Mouse (Mus musculus) CH12F3 (cell line): ENCODE measurements around the gene Cracr2b.

Source experiments
- in situ Hi-C: fragments of 300-500 bp; cut with MboI; formaldehyde crosslinking; loops from 2 replicates; pipeline ENCODE4 v1.14.3; 2020; ENCODE audit warnings: low sequenced_read_pairs

Gene Cracr2b

DNA sequence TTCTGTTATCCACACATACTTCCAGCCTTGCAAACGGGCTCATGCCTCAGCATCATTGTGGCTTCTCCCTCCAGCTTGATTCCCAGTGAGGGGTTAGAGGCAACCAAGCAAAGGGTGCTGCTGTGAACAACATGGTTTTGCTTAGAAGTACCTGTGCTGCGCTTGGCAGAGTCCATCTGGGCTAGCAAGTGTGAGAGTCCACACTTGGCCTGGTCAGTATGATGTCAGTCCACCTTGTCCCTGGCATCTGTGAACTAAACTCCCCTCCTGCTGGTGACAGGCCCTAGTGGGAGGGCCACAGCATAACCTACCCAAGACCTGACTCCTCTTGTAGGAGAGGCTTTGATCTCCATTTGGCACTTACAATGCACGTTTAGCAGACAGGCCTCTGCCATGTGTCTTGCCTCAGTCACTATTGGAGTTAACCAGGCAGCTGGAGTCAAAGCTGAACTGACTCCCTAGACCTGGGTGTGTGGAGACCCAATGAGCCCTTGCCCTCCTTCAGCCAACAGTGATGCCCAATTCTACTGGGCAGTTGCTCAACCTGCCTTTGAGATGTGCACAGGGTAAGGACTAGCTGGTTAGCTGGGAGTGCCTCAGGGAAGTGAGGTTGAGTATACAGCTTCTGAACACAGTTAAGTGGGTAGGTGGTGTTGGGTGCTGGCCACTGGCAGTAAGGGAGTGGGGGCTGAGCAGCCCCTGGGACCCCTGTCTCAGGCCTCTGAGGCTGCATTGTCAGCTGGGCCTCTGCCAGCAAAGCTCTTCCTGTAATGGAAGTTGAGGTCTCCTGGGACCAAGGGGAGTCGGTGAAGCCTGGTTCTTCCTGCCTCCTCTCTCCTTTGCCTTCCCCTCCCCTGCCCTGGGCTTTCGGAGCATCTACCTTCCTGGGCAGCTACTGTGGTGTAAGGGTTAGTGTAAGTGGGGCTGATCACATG, 23.6 kb downstream of the Cracr2b start:
- in situ Hi-C loops: loop anchor here (5.0 kb wide), 1 partner anchor 38 kb away; no protein-coding TSS in a partner anchor

DNA sequence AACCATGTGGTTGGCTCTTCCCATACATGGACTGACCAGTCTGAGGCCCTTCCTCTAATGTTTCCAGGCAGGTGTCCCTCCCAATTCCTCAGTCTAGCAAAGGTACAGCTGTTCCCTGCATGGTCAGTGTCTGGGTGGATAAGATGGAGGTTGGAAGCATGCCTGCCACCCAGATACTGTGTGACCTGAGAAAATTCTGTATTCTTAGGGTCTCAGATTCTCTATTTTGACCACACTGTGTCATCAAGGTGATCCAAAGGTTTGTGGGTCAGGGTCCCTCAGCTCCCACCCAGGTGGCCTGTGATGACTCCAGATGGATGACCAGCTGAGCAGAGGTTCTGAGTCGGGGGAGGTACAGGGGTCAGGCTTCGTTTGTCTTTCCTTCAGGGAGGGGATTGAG, 24.3 kb downstream of the Cracr2b start:
- in situ Hi-C loops: loop anchor here (5.0 kb wide), 1 partner anchor 37 kb away; no protein-coding TSS in a partner anchor

DNA sequence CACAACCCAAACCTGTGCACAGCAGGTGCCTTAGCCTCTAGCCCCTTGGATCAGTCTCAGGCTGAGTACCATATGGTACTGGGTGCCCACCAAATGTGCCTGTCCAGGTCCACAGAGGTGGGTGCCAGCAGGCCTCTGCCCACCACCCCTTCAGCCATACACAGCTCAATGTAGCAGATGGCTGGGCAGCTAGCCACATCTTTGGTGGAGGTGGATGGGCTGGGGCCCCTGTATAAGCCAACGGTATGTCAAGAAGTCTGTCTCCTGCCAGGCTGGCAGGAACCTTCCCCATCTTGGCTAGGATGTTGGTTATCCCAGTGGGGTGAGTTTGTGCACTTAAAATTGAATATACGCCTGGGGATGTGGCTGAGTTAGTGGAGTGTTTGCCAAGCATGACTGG, 24.7 kb downstream of the Cracr2b start:
- in situ Hi-C loops: loop anchor here (5.0 kb wide), 1 partner anchor 37 kb away; no protein-coding TSS in a partner anchor

DNA sequence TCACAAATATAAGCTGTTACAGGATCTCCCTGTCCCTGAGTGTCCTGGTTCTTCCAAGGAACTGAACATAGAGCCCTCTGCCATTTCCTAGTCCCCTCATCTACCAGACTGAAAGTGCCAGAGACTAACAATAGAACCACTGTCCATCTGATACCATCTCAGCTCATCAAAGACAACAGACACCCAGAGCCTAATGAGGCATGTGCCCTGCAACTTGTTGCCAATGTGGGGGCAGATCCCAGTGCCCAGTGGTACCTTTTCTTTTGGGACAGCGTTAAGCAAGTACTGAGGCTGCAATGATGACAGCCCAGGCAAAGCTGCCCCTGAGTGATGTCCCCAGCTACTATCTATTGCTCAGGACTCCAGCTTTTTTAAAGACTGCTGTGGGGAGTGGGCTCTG, 25.3 kb downstream of the Cracr2b start:
- in situ Hi-C loops: loop anchor here (5.0 kb wide), 1 partner anchor 36 kb away; no protein-coding TSS in a partner anchor

DNA sequence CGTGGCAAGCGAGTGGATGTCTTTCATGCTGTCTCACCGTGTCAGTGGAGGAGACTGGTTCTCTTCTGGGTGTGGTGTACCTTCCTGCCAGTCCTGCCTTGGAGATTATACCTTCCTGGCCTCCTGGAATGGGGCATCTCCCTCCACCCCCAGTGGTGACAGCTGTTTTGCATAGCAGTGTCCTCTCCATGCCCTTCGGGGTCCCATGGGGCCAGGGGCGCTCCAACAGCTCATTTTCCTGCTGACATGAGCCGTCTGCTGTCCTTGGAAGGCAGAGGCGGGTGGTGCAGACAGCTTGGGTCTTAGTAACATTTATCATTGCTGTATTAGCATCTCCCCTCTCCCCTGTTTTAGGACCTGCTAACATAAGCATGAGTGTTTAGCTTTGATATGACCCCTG, 26.2 kb downstream of the Cracr2b start:
- in situ Hi-C loops: loop anchor here (5.0 kb wide), 1 partner anchor 35 kb away; no protein-coding TSS in a partner anchor

DNA sequence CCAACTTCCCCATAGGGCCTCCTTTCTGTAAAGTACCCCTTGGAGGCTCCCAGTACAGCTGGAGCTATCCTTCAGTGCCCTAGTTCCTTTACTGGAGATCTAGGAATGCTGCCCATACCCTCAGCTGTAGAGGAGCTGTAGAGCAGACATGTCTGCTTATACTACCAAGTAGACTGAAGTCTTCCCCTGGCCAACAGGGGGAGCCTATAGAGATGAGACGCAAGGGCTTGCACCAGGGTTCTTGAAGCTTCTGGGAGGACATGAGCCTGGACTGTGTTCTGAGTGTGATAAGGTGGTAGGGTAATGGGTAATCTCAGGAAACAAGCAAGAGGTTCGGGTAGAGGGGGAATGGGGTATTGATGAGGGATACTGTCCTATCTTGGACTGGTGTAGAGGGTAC, 30.3 kb downstream of the Cracr2b start:
- in situ Hi-C loops: no loop called here

DNA sequence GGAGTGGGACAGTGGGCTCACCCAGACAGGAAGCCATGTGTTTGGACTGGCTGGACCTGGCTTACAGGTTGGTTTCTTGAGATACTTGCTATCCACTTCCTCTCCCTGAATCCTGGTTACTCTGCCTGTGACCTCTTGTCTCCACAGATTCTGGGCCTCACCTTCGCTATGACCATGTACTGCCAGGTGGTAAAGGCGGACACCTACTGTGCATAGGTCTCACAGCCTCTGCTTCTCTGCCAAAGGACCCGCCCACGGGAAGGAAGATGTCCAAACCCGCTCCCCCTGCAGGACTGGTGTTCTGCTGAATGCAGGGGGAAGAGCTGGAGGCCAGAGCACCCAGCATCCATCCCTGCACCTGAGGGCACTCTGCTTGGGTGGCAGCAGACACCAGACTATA, 31.8 kb downstream of the Cracr2b start:
- in situ Hi-C loops: no loop called here

DNA sequence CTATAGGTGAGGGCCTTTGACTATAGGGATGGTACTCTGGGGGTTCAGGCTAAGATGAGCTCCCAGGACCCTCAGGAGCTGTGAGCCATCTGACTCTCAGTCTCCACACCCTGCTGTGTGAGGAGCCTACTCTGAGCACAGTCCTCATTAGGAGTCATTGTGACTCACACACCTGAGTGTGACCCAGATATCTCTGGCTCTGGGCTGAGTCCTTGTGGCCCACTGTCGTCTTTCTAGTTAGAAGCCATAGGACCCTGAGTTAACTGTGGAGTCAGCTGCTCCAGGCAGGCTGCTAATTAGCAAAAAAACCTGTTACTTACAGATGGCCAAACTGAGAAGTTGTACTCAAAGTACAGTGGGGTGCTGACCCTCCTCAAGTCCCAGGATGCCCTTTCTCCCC, 32.8 kb downstream of the Cracr2b start:
- in situ Hi-C loops: no loop called here

DNA sequence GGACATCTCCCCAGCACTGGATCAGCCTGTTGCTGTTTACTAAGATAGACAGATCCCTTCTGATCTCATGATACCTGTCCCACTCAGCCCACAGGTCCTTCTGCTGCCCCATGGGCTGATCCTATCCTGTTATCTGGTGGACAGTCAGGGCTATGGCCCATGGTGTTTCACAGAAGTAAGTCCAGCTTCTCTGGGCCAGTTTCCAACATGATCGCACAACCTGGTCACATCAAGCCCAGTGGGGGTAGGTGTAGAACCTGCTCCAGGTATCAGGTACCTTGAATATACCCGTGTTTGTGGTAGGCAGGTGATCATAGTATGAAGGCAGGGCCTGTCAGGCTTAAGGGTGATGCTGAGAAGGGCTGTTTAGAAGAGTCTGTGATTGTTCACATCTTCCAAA, 34.5 kb downstream of the Cracr2b start:
- in situ Hi-C loops: no loop called here

DNA sequence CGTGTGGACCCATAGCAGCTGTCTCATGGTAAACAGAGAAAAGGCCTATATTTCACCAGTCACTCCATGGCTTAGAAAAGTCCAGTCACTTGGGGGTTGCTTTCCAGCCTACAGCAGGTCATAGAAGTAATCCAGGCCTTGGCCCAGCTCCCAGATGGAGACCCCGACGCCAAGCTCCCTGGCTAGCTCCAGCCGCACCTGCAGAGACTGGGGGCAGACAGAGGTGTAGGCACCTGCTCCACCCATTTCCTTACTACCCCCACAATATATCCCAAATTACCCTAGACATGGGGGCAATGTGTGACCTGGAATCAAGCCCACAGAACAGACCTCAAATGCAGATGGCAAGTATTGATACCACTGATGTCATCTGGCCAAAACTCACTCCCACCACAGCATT, 35.0 kb downstream of the Cracr2b start:
- in situ Hi-C loops: no loop called here

DNA sequence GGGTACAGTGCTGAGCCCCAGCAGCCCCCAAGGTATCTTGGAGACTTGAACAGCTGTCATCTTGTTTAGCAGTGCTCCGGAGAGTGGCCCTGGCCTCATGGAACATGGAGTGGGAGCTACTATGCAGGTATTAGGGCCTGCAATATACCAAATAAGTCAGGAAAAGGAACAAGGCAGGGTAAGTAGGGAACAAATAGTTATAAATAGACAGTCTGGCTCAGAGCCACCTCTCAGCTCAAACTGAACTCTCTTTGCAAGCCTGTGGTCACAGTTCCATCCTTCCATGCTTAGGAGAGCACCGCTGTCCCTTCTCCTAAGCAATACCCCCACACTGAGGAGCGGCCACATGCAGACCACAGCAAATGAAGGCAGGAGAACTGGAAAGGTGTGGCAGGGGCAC, 36.7 kb downstream of the Cracr2b start:
- in situ Hi-C loops: no loop called here

DNA sequence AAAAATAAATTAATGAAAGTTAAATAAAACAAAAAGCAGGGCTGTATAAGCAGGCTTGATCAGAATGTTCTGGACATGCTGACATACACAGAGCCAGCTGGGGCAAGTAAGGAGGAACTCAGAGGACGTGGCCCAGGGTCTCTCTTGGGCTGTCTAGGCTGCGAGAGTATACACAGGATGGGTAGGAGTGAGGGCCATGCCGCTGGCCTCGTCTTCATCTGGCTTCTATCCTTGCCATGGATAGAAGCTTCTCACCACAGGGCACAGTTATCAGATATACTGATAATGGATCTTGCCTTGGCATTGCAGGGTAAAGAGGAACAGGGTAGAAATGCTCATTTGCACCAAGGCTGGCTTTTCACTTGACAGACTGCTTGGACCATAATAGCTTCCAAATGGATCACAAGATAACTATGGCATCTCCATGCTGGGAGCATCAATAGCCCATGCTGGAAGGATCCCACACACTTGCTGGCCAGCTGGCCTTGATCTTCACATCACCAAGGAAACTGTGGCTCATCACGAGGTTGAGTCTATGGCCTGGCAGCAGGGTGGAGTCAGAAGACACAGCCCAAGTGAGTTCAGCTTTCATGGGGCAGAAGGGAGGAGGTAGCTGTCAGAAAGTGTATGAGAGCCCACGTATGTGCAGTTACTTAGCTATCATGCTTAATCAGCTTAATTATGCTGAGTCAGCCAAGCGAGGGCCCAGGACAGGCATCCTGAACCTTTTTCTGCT, 41.1 kb downstream of the Cracr2b start:
- in situ Hi-C loops: no loop called here

DNA sequence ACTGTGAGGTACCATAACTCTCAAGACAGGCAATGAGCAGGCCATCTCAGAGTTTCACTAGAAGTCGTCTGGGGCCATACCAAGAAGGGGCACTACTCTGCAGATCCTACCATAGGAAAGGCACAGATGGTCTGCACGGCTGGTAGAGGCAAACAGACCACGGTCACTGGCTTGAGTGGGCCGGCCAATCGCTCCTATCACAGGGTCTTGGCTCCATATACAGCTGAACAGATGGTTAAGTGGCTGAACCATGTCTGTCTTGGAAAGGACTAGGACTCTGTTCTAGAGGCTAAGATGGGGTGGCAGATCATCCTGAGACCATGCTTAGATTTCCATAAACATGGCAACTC, 41.6 kb downstream of the Cracr2b start:
- in situ Hi-C loops: no loop called here

DNA sequence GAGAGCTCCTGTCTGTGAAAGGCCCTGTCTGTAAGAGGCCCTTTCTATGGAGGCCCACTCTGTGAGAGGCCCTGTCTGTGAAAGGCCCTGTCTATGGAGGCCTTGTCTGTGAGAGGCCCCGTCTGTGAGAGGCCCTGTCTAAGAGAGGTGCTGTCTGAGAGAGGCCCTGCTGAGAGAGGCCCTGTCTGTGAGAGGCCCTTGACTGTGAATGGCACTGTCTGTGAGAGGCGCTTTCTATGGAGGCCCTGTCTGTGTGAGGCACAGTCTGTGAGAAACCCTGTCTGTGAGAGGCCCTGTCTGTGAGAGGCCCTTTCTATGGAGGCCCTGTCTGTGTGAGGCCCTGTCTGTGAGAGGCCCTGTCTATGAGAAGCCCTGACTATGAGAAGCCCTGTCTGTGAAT, 45.4 kb downstream of the Cracr2b start:
- in situ Hi-C loops: no loop called here

DNA sequence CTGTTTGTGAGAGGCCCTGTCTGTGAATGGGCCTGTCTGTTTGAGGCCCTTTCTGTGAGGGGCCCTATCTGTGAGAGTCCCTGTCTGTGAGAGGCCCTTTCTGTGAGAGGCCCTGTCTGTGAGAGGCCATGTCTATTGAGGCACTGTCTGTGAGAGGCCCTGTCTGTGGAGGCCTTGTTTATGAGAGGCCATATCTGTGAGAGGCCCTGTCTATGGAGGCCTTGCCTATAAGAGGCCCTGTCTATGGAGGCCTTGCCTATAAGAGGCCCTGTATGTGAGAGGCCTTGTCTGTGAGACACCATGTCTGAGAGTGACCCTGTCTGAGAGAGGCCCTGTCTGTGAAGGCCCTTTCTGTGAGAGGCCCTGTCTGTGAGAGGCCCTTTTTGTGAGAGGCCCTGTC, 47.3 kb downstream of the Cracr2b start:
- in situ Hi-C loops: no loop called here

DNA sequence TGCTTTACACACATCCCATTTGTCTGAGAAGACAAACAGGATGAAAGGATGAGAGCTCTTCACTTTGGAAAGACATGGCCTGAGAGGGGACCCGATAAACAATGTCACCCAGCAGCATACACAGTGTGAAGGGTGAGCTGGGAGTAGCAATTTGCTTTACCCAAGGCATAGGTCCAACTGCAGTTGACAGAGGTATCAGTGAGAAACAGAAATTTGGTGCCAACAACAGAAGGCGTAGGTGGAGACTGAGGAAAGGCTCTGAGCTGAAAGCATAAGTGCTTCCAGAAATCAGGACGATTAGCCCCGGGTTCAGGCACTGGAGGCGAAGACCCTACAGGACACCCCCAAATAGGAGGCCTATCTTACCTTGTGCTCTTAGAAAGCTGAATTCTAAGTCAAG, 49.3 kb downstream of the Cracr2b start:
- in situ Hi-C loops: no loop called here

DNA sequence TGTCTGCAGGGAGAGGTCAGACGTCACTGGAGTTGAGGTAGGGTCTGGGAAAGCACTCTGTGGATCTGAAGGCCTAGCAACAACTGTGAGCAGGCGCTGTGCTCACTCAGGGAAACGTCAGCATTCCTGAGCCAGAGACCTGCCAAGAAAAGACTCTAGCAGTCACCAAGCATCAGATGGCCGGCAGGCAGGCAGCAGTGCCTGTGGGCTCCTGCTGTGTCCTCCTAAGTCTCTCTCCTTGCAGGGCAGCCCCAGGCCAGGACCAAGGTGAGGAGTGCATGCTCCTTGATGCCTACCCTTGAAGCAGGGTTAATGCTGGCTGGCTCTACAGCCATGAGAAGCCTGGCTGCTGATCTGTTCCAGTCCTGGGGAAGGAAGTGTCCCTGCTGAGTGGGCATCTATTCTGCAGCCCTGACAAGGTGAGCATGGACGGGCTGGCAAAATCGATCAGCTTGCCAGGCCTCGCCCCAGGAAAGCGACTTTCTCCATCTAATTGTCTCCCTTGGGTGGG, 49.8 kb downstream of the Cracr2b start:
- in situ Hi-C loops: no loop called here
